Mouse (Mus musculus): Measurements from ENCODE around the gene Tmem91. TPM values are rescaled to one million over a fixed set of nuclear protein-coding genes. Genes with fewer than 3 reads are reported as not detected.
A peak's percentile ranks its signal among the peaks of the same experiment; 100 is the strongest.

The Tmem91 gene
- polyA plus RNA-seq, 1 experiment from 2014 or later: 2.0 TPM

GRCm38 (mm10) chr7:25689603-25690021, 14.6 kb upstream of the Tmem91 start:
- Histone ChIP-seq H3K4me2 (replicated peaks; ENCODE audit: low read depth, low read length) (peak overlapping the region; percentile 98), H3K4me1 (ENCODE audit: insufficient read depth, low read depth, low read length) (peaks cover 5% of the 10 kb centered on the region), H3K4me3 (ENCODE audit: low read depth, low read length) (peak overlapping the region; percentile 85), H3K9me3 (ENCODE audit: low read length) (no peaks in the 10 kb centered on the region), H3K9ac (replicated peaks; ENCODE audit: low read depth) (0 out of 2 replicates have a peak overlapping the region, but pooled peaks have one; percentile 75), H3K27ac (ENCODE audit: low read length) (peak overlapping the region; percentile 92), H3K27me3 (replicated peaks; ENCODE audit: insufficient read depth, low read length) (no peaks in the 10 kb centered on the region), H3K36me3 (ENCODE audit: insufficient read depth, low read length) (0 out of 2 replicates have a peak, but pooled peaks cover 4% of the 10 kb centered on the region)
- no peak for TF ChIP-seq EP300 (IDR thresholded peaks at IDR 0.05)
- peak; percentile 48 for DNase-seq (ENCODE audit: low spot score)
- WGBS: 10% methylated on average over 12 of the region's 12 CpGs
- peak; percentile 3 for ATAC-seq

- Histone ChIP-seq H3K27me3 (replicated peaks; ENCODE audit: insufficient read depth, low read length) (no peaks in the 10 kb centered on the region), H3K4me2 (replicated peaks; ENCODE audit: low read depth, low read length) (peak overlapping the region; percentile 98), H3K27ac (ENCODE audit: low read length) (peak overlapping the region; percentile 92), H3K36me3 (ENCODE audit: insufficient read depth, low read length) (no peaks in the 10 kb centered on the region), H3K4me3 (ENCODE audit: low read depth, low read length) (peak overlapping the region; percentile 85), H3K9ac (replicated peaks; ENCODE audit: low read depth) (peak overlapping the region; percentile 75), H3K4me1 (ENCODE audit: insufficient read depth, low read depth, low read length) (peaks cover 5% of the 10 kb centered on the region), H3K9me3 (ENCODE audit: low read length) (no peaks in the 10 kb centered on the region)
- TF ChIP-seq EP300 (IDR thresholded peaks at IDR 0.05) (peak; percentile 47; the same call in 1 of the 2 replicates), CTCF (IDR thresholded peaks at IDR 0.05) (peak; percentile 35)
- ATAC-seq (peak; percentile 81), DNase-seq (ENCODE audit: low spot score) (peak; percentile 94)
- WGBS: under 1% methylated on average over 46 of the region's 52 CpGs
Observed at GRCm38 (mm10) chr7:25688810-25689586, 14.0 kb upstream of the Tmem91 start.

- DNase-seq (ENCODE audit: low spot score) (peak; percentile 49), ATAC-seq (no peak)
- Histone ChIP-seq H3K27me3 (replicated peaks; ENCODE audit: insufficient read depth, low read length) (no peaks in the 10 kb centered on the region), H3K9me3 (ENCODE audit: low read length) (no peaks in the 10 kb centered on the region), H3K9ac (replicated peaks; ENCODE audit: low read depth) (peak overlapping the region; percentile 75), H3K4me1 (ENCODE audit: insufficient read depth, low read depth, low read length) (peaks cover 5% of the 10 kb centered on the region), H3K27ac (ENCODE audit: low read length) (peak overlapping the region; percentile 92), H3K4me3 (ENCODE audit: low read depth, low read length) (peak overlapping the region; percentile 85), H3K36me3 (ENCODE audit: insufficient read depth, low read length) (no peaks in the 10 kb centered on the region), H3K4me2 (replicated peaks; ENCODE audit: low read depth, low read length) (peak overlapping the region; percentile 98)
- TF ChIP-seq EP300 (IDR thresholded peaks at IDR 0.05): no peak
- peak; percentile 53 for TF ChIP-seq CTCF (IDR thresholded peaks at IDR 0.05)
- WGBS: 2% methylated on average over 47 of the region's 47 CpGs
Observed at GRCm38 (mm10) chr7:25687811-25688401, 12.9 kb upstream of the Tmem91 start.

- ATAC-seq: peak; percentile 65
Observed at GRCm38 (mm10) chr7:25686680-25687531, 11.9 kb upstream of the Tmem91 start, which contains the start of gene Tgfb1. TSS of gene Tgfb1 (plus strand) at chr7:25687002.

GRCm38 (mm10) chr7:25685926-25686470, 11.0 kb upstream of the Tmem91 start:
- ATAC-seq (no peak), DNase-seq (ENCODE audit: low spot score) (no peak)
- H3K27me3 ChIP-seq (replicated peaks; ENCODE audit: insufficient read depth, low read length): no peaks in the 10 kb centered on the region
- H3K36me3 ChIP-seq (ENCODE audit: insufficient read depth, low read length): no peaks in the 10 kb centered on the region
- 0 out of 2 replicates have a peak overlapping the region, but pooled peaks have one; percentile 92 for H3K27ac ChIP-seq (ENCODE audit: low read length)
- H3K9ac ChIP-seq (replicated peaks; ENCODE audit: low read depth): no peak overlapping the region
- 75% methylated on average over 21 of the region's 21 CpGs for WGBS
- H3K4me2 ChIP-seq (replicated peaks; ENCODE audit: low read depth, low read length): peak overlapping the region; percentile 98
- TF ChIP-seq EP300 (IDR thresholded peaks at IDR 0.05): no peak
- TF ChIP-seq CTCF (IDR thresholded peaks at IDR 0.05): no peak
- peak overlapping the region; percentile 85 for H3K4me3 ChIP-seq (ENCODE audit: low read depth, low read length)
- H3K9me3 ChIP-seq (ENCODE audit: low read length): no peaks in the 10 kb centered on the region
- H3K4me1 ChIP-seq (ENCODE audit: insufficient read depth, low read depth, low read length): peaks cover 12% of the 10 kb centered on the region

More at GRCm38 (mm10) chr7:25686680-25687531, 11.9 kb upstream of the Tmem91 start, which contains the start of gene Tgfb1:
- H3K27me3 ChIP-seq (replicated peaks; ENCODE audit: insufficient read depth, low read length): no peaks in the 10 kb centered on the region
- peak within 1 kb of the TSS; percentile 75 for H3K9ac ChIP-seq (replicated peaks; ENCODE audit: low read depth)
- peak within 1 kb of the TSS; percentile 92 for H3K27ac ChIP-seq (ENCODE audit: low read length)
- whole genome bisulfite sequencing: 2% methylated on average over 31 of the region's 69 CpGs
- peak; percentile 88 for DNase-seq (ENCODE audit: low spot score)
- H3K4me3 ChIP-seq (ENCODE audit: low read depth, low read length): peak within 1 kb of the TSS; percentile 85
- H3K36me3 ChIP-seq (ENCODE audit: insufficient read depth, low read length): no peaks in the 10 kb centered on the region
- H3K4me1 ChIP-seq (ENCODE audit: insufficient read depth, low read depth, low read length): peaks cover 5% of the 10 kb centered on the region
- H3K9me3 ChIP-seq (ENCODE audit: low read length): no peaks in the 10 kb centered on the region
- TF ChIP-seq EP300 (IDR thresholded peaks at IDR 0.05) (no peak), CTCF (IDR thresholded peaks at IDR 0.05) (peak; percentile 77)
- peak within 1 kb of the TSS; percentile 98 for H3K4me2 ChIP-seq (replicated peaks; ENCODE audit: low read depth, low read length)

Measured in lung, postnatal 0 days (tissue).